Mouse (Mus musculus) small intestine, adult 2 months (tissue): ENCODE measurements at regions not wholly inside any gene's neighbourhood (a gene's known extent, or its start where the extent isn't known, plus 50 kb on each side); places are given as distances from the start of the nearest gene placed in this dataset.

ENCODE experiments used
- H3K27ac ChIP-seq: fragments of 200-500 bp; 2 replicates; pipeline ENCODE4 v1.5.1; 2012; ENCODE audit warnings: low read depth, low read length, control low read depth, inconsistent platforms; ENCODE audit not compliant: insufficient read depth
- H3K27me3 ChIP-seq: fragments of 200-500 bp; 2 replicates; pipeline ENCODE4 v1.6.1; 2012; ENCODE audit warnings: mild to moderate bottlenecking, moderate library complexity, low read length, inconsistent platforms; ENCODE audit not compliant: control insufficient read depth, insufficient read depth
- H3K36me3 ChIP-seq: fragments of 200-500 bp; 2 replicates; pipeline ENCODE4 v1.6.1; 2012; ENCODE audit warnings: mild to moderate bottlenecking, low read length, control low read depth, inconsistent platforms; ENCODE audit not compliant: control insufficient read depth, insufficient read depth
- H3K4me1 ChIP-seq: fragments of 200-500 bp; 2 replicates; pipeline ENCODE4 v1.6.1; 2012; ENCODE audit warnings: low read length, inconsistent platforms, mixed read lengths; ENCODE audit not compliant: control insufficient read depth, insufficient read depth, insufficient read length
- H3K4me3 ChIP-seq: fragments of 200-500 bp; 2 replicates; pipeline ENCODE4 v1.5.1; 2012; ENCODE audit warnings: low read depth, mild to moderate bottlenecking, control low read depth, inconsistent platforms, low read length, moderate library complexity
- CTCF ChIP-seq: fragments of 200-500 bp; IDR thresholded peaks from 2 replicates; pipeline ENCODE4 v1.5.1; 2012; ENCODE audit warnings: low read depth, mild to moderate bottlenecking, control low read depth, inconsistent platforms, low read length, moderate library complexity, mixed read lengths; ENCODE audit not compliant: insufficient replicate concordance, insufficient read length; ENCODE audit errors: extremely low read depth
- POLR2A ChIP-seq: fragments of 200-500 bp; IDR thresholded peaks from 2 replicates; pipeline ENCODE4 v1.6.1; 2012; ENCODE audit warnings: low read depth, mild to moderate bottlenecking, control low read depth, inconsistent platforms, low read length, moderate library complexity
- WGBS: fragments of 180-500 bp; shearing (Covaris S2); methylation state at CpG from one replicate; pipeline ENCODE4 v1.1.7; 2018; 5-methylcytosine and 5-hydroxymethylcytosine counted together

- no peak overlapping the region for H3K27ac ChIP-seq
- no peak overlapping the region for H3K4me3 ChIP-seq
- no peak for TF ChIP-seq CTCF
- no peak for TF ChIP-seq POLR2A
- WGBS, result 64% methylated on average over 2 of the region's 2 CpGs
- H3K27me3 ChIP-seq, result no peaks in the 10 kb centered on the region
- H3K4me1 ChIP-seq, result no peaks in the 10 kb centered on the region
- H3K36me3 ChIP-seq, result no peaks in the 10 kb centered on the region
Observed at GRCm38 (mm10) chr14:100727701-100728100, 443.2 kb upstream of the Klf12 start.

DNA sequence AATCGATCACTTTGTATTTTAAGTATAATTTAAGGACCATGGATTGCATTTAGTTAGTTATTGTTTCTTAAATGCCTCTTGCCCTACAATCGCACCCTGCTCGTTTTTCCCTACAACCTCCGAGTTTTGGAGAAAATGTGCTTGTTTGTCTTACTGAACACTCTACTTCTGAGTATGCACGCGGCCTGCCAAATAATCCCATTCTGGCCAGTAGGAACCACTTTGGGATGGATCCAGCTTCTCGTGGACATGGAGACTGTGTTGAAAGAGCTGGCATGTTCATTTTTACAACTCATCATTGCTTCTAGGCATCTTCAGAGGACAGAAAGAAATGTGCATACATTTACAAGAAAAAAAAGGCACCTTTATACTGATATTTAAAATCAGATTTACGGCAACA is 440.5 kb upstream of the Klf12 start:
- Histone ChIP-seq H3K4me3 (no peak overlapping the region), H3K36me3 (no peaks in the 10 kb centered on the region), H3K4me1 (no peaks in the 10 kb centered on the region), H3K27me3 (no peaks in the 10 kb centered on the region), H3K27ac (no peak overlapping the region)
- TF ChIP-seq CTCF (no peak), POLR2A (no peak)
- 75% methylated on average over 8 of the region's 8 CpGs for WGBS

DNA sequence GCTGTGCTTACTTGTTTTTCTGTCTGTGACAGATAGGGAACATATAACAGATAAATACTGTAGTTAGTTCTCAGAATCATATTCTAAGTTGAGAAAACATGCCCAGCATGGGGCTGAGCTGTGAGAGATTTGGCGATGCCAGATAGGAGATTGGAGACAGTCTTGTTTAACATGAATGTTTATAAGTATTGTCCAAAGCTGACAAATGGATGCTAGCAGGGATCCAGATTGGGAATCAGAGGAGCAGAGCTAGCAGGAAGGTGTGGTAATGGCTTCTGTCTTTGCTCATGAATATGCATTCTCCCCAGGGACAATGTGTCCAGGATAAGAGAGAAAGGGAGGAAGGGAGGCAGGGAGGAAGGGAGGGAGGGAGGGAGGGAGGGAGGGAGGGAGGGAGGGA is 436.2 kb upstream of the Klf12 start:
- WGBS, result 65% methylated on average over 1 of the region's 1 CpGs
- H3K27me3 ChIP-seq, result no peaks in the 10 kb centered on the region

DNA sequence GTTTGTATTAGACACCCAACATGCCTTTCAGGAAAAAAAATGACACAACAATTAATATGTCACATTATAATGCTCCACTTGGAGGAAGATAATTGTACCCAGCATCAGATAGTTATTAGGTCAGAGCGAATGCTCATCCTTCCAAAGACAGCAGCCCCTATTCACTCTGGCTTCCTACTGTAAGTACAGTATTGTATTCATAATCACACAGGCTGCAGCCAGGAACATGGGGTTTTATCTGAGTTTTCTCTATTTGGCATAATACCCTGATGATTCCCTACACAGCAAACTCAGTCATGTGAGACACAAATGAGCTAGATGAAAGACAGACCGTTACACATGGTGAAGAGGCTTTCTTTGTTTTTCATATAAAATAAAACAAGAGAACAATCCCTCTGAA is 430.5 kb upstream of the Klf12 start:
- TF ChIP-seq POLR2A, result no peak
- TF ChIP-seq CTCF, result no peak
- Histone ChIP-seq H3K27ac (no peak overlapping the region), H3K27me3 (no peaks in the 10 kb centered on the region), H3K4me3 (no peak overlapping the region), H3K4me1 (no peaks in the 10 kb centered on the region), H3K36me3 (no peaks in the 10 kb centered on the region)
- 77% methylated on average over 2 of the region's 2 CpGs for WGBS

More for the DNA sequence above, 436.2 kb upstream of the Klf12 start:
- no peak overlapping the region for H3K4me3 ChIP-seq
- TF ChIP-seq POLR2A (no peak), CTCF (no peak)
- H3K36me3 ChIP-seq, result no peaks in the 10 kb centered on the region
- H3K27ac ChIP-seq, result no peak overlapping the region
- H3K4me1 ChIP-seq, result no peaks in the 10 kb centered on the region

DNA sequence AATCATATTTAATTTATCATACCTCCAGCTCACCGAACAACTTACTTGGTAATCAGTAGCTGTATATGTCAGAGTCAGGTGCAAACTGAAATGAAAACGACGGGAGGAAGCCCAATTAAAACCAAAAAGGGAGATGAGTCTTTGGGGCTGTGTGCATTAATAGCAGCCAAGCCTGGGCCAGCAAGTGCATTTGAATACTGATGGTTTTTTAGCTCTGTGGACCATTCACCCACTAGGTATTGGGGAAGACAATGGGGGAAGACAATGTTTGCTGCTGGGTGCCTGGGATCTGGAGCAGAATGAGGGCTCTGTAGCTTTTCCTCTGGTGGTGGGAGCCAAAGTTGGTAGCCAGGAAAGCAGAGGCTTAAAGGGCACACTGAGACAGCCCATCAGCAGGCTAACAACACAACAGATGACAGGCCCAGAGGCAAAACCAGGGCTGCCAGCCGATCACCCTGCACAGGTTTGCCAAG is 429.6 kb upstream of the Klf12 start:
- Histone ChIP-seq H3K27ac (no peak overlapping the region), H3K4me1 (no peaks in the 10 kb centered on the region), H3K36me3 (no peaks in the 10 kb centered on the region), H3K27me3 (no peaks in the 10 kb centered on the region), H3K4me3 (no peak overlapping the region)
- TF ChIP-seq CTCF, result no peak
- no peak for TF ChIP-seq POLR2A
- 87% methylated on average over 4 of the region's 4 CpGs for WGBS

GRCm38 (mm10) chr14:100713592-100713991 is 429.1 kb upstream of the Klf12 start:
- no peak for TF ChIP-seq CTCF
- 92% methylated on average over 6 of the region's 6 CpGs for WGBS
- Histone ChIP-seq H3K36me3 (no peaks in the 10 kb centered on the region), H3K27ac (no peak overlapping the region), H3K4me3 (no peak overlapping the region), H3K27me3 (no peaks in the 10 kb centered on the region), H3K4me1 (no peaks in the 10 kb centered on the region)

DNA sequence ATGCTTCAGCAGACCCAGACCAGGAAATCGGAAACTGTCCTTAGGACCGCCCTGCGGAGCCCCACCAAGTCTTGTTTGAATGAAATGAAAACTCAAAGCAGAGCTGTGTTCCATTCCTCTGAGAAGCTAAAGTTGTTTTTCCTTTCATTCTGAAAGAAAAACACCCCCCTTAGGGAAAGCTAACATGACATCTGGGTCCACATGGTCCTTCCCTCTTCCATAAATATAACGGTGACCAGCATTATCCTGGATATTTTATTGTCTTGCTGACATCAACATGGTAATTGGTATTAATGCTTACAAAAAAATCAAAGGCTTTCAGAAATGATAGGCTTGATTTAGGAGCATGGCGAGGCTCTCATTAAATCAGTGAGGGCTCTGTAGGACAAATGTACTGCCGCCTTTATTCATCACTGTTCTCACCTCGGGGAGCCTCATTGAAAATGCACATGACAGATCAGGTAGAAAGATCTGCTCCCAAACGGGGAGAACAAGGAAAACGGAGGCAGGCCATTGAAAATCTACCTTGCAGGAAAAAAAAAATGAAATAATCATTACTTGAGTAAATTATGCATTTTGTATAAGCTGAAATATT is 381.0 kb upstream of the Klf12 start:
- H3K27ac ChIP-seq, result no peak overlapping the region
- TF ChIP-seq CTCF, result no peak
- no peak for TF ChIP-seq POLR2A
- H3K27me3 ChIP-seq, result no peaks in the 10 kb centered on the region
- H3K4me3 ChIP-seq, result no peak overlapping the region
- 77% methylated on average over 9 of the region's 9 CpGs for WGBS
- H3K36me3 ChIP-seq, result no peaks in the 10 kb centered on the region
- no peaks in the 10 kb centered on the region for H3K4me1 ChIP-seq

GRCm38 (mm10) chr14:100664180-100664579 is 379.7 kb upstream of the Klf12 start:
- TF ChIP-seq CTCF, result no peak
- TF ChIP-seq POLR2A, result no peak
- Histone ChIP-seq H3K4me1 (no peaks in the 10 kb centered on the region), H3K27me3 (no peaks in the 10 kb centered on the region), H3K27ac (no peak overlapping the region), H3K36me3 (no peaks in the 10 kb centered on the region), H3K4me3 (no peak overlapping the region)
- WGBS, result 40% methylated on average over 3 of the region's 3 CpGs
